Mouse (Mus musculus): ENCODE measurements around the gene Svip. TPM values are rescaled to one million over a fixed set of nuclear protein-coding genes. Genes with fewer than 3 reads are reported as not detected.

Svip gene
- total RNA-seq (2015) (64.5 and 64.6 TPM in 2 replicates), total RNA-seq (2017) (57.8 and 60.5 TPM in 2 replicates)

DNA sequence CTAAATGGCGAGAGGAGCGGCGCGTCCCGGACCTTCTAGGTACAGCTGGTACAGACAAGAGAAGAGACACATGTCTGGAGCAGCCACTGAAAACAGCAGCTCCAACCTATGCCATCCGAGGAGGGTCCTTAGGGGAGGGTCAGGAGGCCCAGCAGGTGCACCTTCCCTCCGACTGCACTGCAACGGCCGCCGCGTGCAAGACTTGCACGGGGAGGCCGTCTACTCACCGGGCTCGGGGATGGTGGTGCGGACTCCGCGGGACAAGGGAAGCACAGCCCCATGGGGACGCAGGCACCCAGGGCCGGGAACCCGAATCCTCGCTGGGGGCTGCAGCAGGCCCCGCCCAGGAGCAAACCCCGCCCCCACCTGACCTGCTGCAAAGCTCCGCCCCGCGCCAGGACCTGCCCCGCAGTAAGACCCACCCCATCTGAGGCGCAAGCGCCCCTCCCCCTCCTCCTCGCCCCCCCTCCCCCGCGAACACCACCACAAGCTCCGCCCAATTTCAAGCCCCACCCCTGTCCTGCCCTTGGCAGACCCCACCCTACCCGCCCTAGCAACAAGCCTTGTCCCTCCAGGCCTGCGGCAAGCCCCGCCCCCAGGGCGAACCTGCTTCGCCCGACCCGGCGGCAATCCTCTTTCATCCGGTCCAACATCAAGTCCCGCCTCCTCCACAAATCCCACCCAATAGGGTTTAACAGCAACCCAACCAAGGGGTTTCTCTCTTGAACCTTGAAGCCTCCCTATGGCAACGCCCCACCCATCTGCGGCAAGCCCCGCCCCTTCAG is at the start of gene Svip:
TSS of gene Svip (minus strand) at position 508 of the 785 bp plus-strand sequence.
- ATAC-seq (replicated peaks; ENCODE audit: poor library complexity), result peak; percentile 86

DNA sequence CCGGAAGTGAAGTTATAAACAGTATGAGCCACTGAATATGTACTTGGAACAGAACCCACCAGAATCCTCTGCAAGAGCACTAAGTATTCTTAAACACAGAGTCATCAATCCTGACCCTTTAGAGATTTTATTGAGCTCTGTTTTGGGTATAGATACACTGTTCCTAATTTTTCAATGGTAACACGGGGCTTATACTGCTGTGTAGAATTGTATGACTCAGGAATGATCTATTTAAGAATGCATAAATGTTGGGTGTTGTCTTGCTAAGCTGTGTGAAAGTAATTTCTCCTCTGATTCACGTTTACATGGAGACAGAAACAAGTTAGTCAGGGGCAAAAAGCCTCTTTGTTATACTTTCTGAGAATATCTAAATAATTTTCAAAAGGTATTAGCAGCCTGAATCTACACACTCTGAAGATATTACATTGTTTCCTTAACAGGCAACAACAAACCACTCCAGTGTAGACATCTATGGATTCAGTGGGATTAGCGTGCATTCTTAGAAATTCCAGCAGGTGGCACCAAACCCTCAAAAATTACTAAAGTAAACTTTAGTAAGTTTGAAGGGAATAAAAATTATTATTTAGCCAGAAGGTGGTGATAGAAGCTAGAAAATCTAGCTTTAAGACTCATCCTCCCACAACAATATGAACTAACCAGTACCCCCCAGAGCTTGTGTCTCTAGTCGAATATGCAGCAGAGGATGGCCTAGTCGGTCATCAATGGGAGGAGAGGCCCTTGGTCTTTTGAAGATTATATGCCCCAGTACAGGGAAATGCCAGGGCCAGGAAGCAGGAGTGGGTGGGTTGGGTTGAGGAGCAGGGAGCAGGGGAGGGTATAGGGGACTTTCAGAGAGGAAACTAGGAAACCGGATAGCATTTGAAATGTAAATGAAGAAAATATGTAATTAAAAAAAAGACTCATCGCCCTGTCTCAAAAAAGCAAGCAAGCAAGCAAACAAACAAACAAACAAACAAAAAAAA is 32.1 kb upstream of the Svip start:
- ATAC-seq (replicated peaks; ENCODE audit: poor library complexity), result peak; percentile 73

- no peak for ATAC-seq (replicated peaks; ENCODE audit: poor library complexity)
These were observed 18.3 kb upstream of the Svip start for GRCm38 (mm10) chr7:52024050-52024626.

DNA sequence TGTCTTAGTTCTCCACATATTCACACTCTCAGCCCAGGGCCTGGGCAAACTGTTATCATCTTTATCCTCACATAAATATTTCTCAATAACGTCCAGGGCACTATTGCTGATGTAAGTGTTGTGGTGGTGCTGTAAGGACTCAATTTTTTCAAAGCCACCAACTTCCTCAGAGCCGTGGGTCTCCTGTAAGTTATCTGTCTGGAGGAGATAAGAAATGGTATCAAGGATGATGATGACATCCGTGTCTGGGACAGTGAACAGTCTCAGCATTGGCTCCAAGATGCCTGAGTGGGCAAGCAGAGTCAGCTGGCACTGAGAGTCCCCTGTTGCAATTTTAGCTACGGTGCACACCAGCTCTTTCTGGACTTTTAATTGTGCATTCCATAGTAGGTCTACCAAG is 16.2 kb upstream of the Svip start:
- peak; percentile 78 for ATAC-seq (replicated peaks; ENCODE audit: poor library complexity)

- ATAC-seq (replicated peaks; ENCODE audit: poor library complexity), result no peak
These were observed 9.8 kb upstream of the Svip start, which contains the start of gene 1700015G11Rik for GRCm38 (mm10) chr7:52015628-52016027. Gene 1700015G11Rik (minus strand): TSS chr7:52015728.

- 0 out of 2 replicates have a peak, but pooled peaks have one; percentile 50 for ATAC-seq (replicated peaks; ENCODE audit: poor library complexity)
These were observed 9.4 kb upstream of the Svip start for GRCm38 (mm10) chr7:52015180-52015579.

GRCm38 (mm10) chr7:52013457-52013856 is 7.6 kb upstream of the Svip start:
- ATAC-seq (replicated peaks; ENCODE audit: poor library complexity), result no peak

DNA sequence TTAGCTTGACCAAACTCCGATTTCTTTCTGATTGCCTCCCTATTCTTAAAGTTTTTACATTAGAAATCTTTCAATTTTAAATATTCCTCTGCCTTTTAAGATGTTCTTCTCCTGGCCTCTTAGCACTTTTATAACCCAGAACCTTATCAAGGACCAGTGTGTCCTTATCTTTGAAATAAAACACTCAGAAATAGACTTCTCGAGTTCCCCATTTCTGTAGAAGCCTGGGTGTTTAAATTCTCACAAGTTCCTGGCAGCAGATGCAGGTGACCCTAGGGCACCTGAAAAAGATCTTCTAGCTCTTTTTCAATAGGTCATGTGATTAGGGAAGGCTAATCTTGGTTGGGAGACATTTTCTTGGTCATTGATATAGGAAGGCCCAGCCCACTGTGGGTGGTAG is 1.3 kb upstream of the Svip start:
- no peak for ATAC-seq (replicated peaks; ENCODE audit: poor library complexity)

DNA sequence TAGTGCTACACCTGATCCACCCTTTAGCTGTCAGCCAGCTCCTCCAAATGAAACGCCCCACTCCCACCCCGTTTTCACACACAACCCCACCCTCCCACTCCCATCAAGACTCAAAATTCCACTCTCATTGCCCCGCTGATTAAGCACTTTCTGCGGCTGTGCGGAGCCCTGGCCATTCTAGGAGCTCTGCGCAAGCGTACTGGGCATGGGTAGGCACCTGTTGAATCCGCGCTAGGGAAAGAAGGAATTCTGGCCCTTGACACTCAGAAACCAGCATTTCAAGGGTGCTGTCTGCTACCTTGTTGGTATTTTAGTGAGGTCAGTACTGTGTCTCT is 445 bp upstream of the Svip start:
- ATAC-seq (replicated peaks; ENCODE audit: poor library complexity), result no peak

- peak; percentile 77 for ATAC-seq (replicated peaks; ENCODE audit: poor library complexity)
These were observed 14.8 kb downstream of the Svip start for GRCm38 (mm10) chr7:51991020-51991419.

DNA sequence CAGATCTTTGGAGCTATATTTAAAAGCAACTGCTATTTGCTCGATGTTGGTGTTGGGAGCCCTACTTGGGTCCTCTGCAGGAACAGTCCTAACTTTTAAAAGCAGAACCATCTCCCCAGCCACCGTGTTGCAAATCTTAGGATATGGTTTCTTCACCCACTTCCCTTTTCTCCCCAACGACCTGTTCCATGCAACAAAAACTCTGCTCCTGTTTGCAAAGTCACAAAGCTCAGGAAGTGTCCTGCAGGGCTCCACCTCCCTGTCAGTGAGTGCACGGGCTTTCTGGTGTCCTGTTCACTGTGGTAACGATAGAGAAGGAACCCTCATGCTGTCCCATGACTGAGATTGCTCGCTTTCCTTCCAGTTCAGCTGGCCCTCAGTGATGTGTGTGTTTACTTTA is 18.9 kb downstream of the Svip start:
- ATAC-seq (replicated peaks; ENCODE audit: poor library complexity), result peak; percentile 82

DNA sequence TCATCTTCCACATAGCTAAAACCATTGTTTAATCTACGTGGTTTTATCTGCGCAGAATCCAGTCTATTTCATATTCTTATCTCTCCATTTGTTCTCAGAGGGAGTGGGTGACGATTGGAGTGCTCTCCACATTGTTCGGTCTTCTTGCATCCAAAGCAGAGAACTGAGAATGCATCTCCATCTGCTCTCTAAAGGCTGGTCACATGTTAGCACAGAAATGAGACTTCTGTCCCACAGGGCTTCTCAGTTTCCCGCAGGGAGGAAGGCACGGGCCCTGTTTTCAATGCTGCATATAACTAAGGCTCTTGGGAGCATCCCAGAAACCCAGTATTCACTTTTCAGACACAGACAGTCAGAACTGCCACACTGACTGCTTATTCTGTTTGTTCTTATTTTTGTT is 20.1 kb downstream of the Svip start:
- no peak for ATAC-seq (replicated peaks; ENCODE audit: poor library complexity)

GRCm38 (mm10) chr7:51982303-51982702 is 23.5 kb downstream of the Svip start:
- ATAC-seq (replicated peaks; ENCODE audit: poor library complexity), result peak; percentile 56

DNA sequence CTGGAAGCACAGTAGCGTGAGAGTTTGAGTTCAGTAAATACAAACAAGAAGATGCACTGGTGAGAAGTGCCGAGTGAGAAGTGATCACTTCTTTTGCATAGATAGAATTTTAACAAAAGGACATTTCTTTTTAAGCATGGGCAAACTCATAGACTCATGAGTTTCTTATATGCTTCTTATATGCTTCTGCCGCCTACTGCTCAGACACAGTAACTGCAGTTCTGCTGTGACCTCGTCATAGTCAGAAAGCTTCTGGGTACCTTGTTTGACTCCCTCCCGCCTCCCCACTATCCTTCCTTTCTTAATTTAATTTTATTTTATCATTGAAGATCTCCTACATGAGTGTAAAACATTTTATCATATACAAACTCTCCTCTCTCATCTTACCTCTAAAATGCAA is 26.5 kb downstream of the Svip start:
- peak; percentile 77 for ATAC-seq (replicated peaks; ENCODE audit: poor library complexity)

- peak; percentile 46 for ATAC-seq (replicated peaks; ENCODE audit: poor library complexity)
These were observed 30.6 kb downstream of the Svip start for GRCm38 (mm10) chr7:51975181-51975580.

- ATAC-seq (replicated peaks; ENCODE audit: poor library complexity), result no peak
These were observed 32.3 kb downstream of the Svip start for GRCm38 (mm10) chr7:51973526-51973925.

GRCm38 (mm10) chr7:51973091-51973490 is 32.7 kb downstream of the Svip start:
- ATAC-seq (replicated peaks; ENCODE audit: poor library complexity), result no peak

GRCm38 (mm10) chr7:51972252-51972855 is 33.5 kb downstream of the Svip start:
- peak; percentile 87 for ATAC-seq (replicated peaks; ENCODE audit: poor library complexity)

DNA sequence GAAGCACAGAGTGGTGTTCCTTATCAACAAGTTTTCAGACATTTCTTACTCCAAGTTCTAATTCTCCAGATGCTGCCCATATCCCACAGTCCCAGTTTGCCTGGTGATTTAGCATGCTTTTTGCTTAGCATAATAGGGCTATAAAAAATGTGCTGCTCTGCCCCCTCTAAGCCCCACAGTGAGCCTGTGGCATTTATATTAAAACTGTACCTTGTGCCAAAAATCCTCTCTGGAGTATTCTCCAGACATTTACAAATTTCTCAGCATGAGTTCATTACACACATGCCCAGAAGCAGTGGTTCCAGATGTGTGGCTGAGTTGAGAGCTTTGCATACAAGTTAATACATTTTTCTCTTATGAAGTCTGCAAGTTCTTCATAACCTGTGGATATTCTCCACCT is 36.4 kb downstream of the Svip start:
- ATAC-seq (replicated peaks; ENCODE audit: poor library complexity), result no peak

GRCm38 (mm10) chr7:51967581-51967980 is 38.2 kb downstream of the Svip start:
- no peak for ATAC-seq (replicated peaks; ENCODE audit: poor library complexity)

DNA sequence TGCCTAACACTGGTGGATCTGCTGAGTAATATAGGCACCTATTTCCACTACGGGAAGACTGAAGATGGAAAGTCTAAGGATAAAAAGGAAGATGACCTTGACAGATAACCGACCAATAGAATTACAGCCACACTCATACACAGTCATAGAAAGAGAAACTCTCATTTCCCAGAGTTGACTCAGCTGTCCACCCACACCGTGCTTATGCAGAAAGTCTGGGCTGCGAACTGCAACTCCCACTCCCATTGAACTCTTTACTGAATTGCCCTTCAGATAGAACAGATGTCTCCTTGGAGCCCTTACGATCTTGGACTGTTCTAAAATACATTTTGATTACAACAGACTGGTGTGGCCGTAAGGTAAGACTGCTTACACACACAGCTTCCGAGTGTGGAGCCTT is 41.1 kb downstream of the Svip start:
- ATAC-seq (replicated peaks; ENCODE audit: poor library complexity), result no peak

Measured in megakaryocyte progenitor cell, adult 5-6 weeks (primary cell).